ENCODE assay signal across 13 mouse cellular contexts in the genomic region with DNA sequence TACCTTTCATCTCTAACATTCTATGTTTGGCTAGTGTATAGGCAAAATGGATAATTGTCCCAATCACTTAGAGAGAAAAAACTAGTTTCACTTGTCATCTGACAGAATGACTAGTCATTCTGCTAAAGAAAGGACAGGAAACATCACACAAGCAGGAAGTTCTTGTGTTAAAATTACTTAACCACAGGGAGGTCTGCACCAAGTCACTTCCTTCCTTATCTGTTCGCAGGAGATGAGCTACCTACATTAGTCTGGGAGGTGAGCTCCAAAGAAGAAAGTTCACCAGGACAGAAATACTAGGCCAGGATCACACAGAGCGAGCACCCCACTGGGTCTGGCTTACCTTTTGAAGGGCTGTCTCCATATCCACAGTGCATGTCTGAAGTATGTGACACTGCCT. TPM values are rescaled to one million over a fixed set of nuclear protein-coding genes. Genes with fewer than 3 reads are reported as not detected.
DNase-seq lines count a peak whose midpoint lies in the region; ATAC-seq and TF ChIP-seq lines count a peak whose summit lies in the region.
"Had no signal": no experiment of that assay in that cellular context is flagged by ENCODE, and none has a peak within 500 bp of the region (broad histone marks: within the 10 kb centered on the region; RNA-seq: fewer than 3 reads in every experiment).

No protein-coding gene starts in this region.

- peak; percentile 13; the same call in 1 of the 2 replicates for TF ChIP-seq POLR2A in CH12.LX (IDR thresholded peaks at IDR 0.05; ENCODE audit: low read depth, low read length)

- H3K4me1 ChIP-seq in CH12.LX (ENCODE audit: control insufficient read depth in 1 of 2, insufficient read depth in 2 of 2), result peaks cover 23 to 82% of the 10 kb centered on the region in 2 experiments
- H3K4me1 ChIP-seq in hindbrain, embryonic 11.5 days (replicated peaks; ENCODE audit: control insufficient read depth, insufficient read depth, low read length), result no peaks in the 10 kb centered on the region
- H3K4me1 ChIP-seq: embryonic facial prominence, embryonic 15.5 days; hindbrain, embryonic 10.5 days had no signal

- no peaks in the 10 kb centered on the region for H3K9me3 ChIP-seq in CH12.LX (replicated peaks; ENCODE audit: low read length)
- no peaks in the 10 kb centered on the region for H3K9me3 ChIP-seq in hindbrain, embryonic 11.5 days (ENCODE audit: control insufficient read depth, low read length)
- H3K9me3 ChIP-seq: embryonic facial prominence, embryonic 15.5 days; hindbrain, embryonic 10.5 days had no signal

- dilution Hi-C loops in CH12.LX (cut with MboI; ENCODE audit: extremely low pct_ligation_motif_present, extremely low pct_unique_long_range_greater_than_20kb, low sequenced_read_pairs), result no loop called here

- no peak overlapping the region for H3K4me3 ChIP-seq in CH12.LX (replicated peaks in 1 of 3; ENCODE audit: low read depth in 2 of 3, low read length in 2 of 3, poor library complexity in 1 of 3)
- H3K4me3 ChIP-seq in hindbrain, embryonic 11.5 days (ENCODE audit: low read depth, low read length), result no peak overlapping the region
- H3K4me3 ChIP-seq: embryonic facial prominence, embryonic 15.5 days; hindbrain, embryonic 10.5 days; myocyte had no signal

- 82% methylated on average over 2 of the region's 2 CpGs for WGBS in hindbrain, embryonic 11.5 days

- H3K27me3 ChIP-seq in CH12.LX (replicated peaks), result no peaks in the 10 kb centered on the region
- H3K27me3 ChIP-seq in hindbrain, embryonic 11.5 days (ENCODE audit: control insufficient read depth, insufficient read depth, low read length), result no peaks in the 10 kb centered on the region
- H3K27me3 ChIP-seq: embryonic facial prominence, embryonic 15.5 days had no signal

- H3K79me2 ChIP-seq in CH12.LX (replicated peaks; ENCODE audit: control insufficient read depth, extremely low read depth, insufficient read depth, poor library complexity, severe bottlenecking), result peaks cover 51% of the 10 kb centered on the region

- H3K9ac ChIP-seq in CH12.LX (ENCODE audit: insufficient read depth, low read depth), result no peak overlapping the region
- H3K9ac ChIP-seq in hindbrain, embryonic 11.5 days (ENCODE audit: low read depth, low read length), result no peak overlapping the region
- H3K9ac ChIP-seq: embryonic facial prominence, embryonic 15.5 days; forebrain, postnatal 0 days had no signal

- peak; percentile 92 for ATAC-seq in inflammation-experienced regulatory T-cells, adult 6 months
- peak; percentile 81 for ATAC-seq in neutrophil, adult 5-6 weeks (ENCODE audit: extremely low read depth, insufficient number of reproducible peaks, low FRiP score, poor library complexity, severe bottlenecking)
- ATAC-seq in hindbrain, embryonic 11.5 days (ENCODE audit: low FRiP score), result no peak
- ATAC-seq: forebrain, postnatal 0 days had no signal

- H3K36me3 ChIP-seq in CH12.LX (replicated peaks in 1 of 2; ENCODE audit: control insufficient read depth in 1 of 2, insufficient read depth in 1 of 2, low read length in 1 of 2), result peaks cover 41 to 70% of the 10 kb centered on the region in 2 experiments
- H3K36me3 ChIP-seq in hindbrain, embryonic 11.5 days (ENCODE audit: control insufficient read depth, insufficient read depth, low read length), result peaks cover 9% of the 10 kb centered on the region; the same call in 1 of the 2 replicates

- no peak for TF ChIP-seq CTCF in CH12.LX (conservative IDR thresholded peaks at IDR 0.05 in 1 of 2, IDR thresholded peaks at IDR 0.05 in 1 of 2; ENCODE audit: low read depth in 2 of 2, low read length in 2 of 2)

- peak; percentile 27 for DNase-seq in lung, postnatal 25 days (ENCODE audit: low spot score)
- no peak for DNase-seq in lung, adult 18-20 months
- DNase-seq in CH12.LX (ENCODE audit: extremely low read depth), result peak; percentile 76
- no peak for DNase-seq in c-Kit-positive CD71-positive TER-119-positive erythroid progenitor cells, embryonic 14.5 days (ENCODE audit: low spot score)
- DNase-seq in hindbrain, embryonic 11.5 days (ENCODE audit: low spot score), result no peak
- DNase-seq: forebrain, postnatal 0 days; kidney, adult 2 months; thymus, postnatal 25 days had no signal

- peak overlapping the region; percentile 33; the same call in 1 of the 2 replicates for H3K4me2 ChIP-seq in CH12.LX (ENCODE audit: insufficient read depth, low read depth, poor library complexity, severe bottlenecking)
- H3K4me2 ChIP-seq in hindbrain, embryonic 11.5 days (replicated peaks; ENCODE audit: low read depth, low read length), result no peak overlapping the region
- H3K4me2 ChIP-seq: embryonic facial prominence, embryonic 15.5 days had no signal

- no peak for TF ChIP-seq RAD21 in CH12.LX (IDR thresholded peaks at IDR 0.05; ENCODE audit: low read depth, low read length)

- peak overlapping the region; percentile 84 for H3K27ac ChIP-seq in CH12.LX (ENCODE audit: insufficient read depth, low read depth)
- H3K27ac ChIP-seq in hindbrain, embryonic 11.5 days (ENCODE audit: low read depth, low read length), result no peak overlapping the region
- H3K27ac ChIP-seq: embryonic facial prominence, embryonic 15.5 days; hindbrain, embryonic 10.5 days had no signal

- peak; percentile 94 for TF ChIP-seq EP300 in CH12.LX (IDR thresholded peaks at IDR 0.05; ENCODE audit: low read length)

- in situ Hi-C loops in CH12.LX (cut with MboI; ENCODE audit: low pct_ligation_motif_present, low pct_unique_long_range_greater_than_20kb, low sequenced_read_pairs), result no loop called here

TF ChIP-seq in CH12.LX, 34 proteins besides CTCF, POLR2A, EP300 and RAD21 (continues in another document):
- no peak for TF ChIP-seq MAZ (IDR thresholded peaks at IDR 0.05; ENCODE audit: low read depth, low read length)
- no peak for TF ChIP-seq CHD1 (IDR thresholded peaks at IDR 0.05; ENCODE audit: low read depth, low read length)
- TF ChIP-seq ZMIZ1 (IDR thresholded peaks at IDR 0.05; ENCODE audit: low read depth, low read length), result no peak
- TF ChIP-seq TCF12 (IDR thresholded peaks at IDR 0.05; ENCODE audit: low read depth, low read length), result peak; percentile 48; the same call in 1 of the 2 replicates
- TF ChIP-seq POLR2AphosphoS2 (IDR thresholded peaks at IDR 0.05; ENCODE audit: low read depth, low read length), result no peak
- TF ChIP-seq USF1 (IDR thresholded peaks at IDR 0.05; ENCODE audit: low read depth, low read length), result no peak
- no peak for TF ChIP-seq PAX5 (IDR thresholded peaks at IDR 0.05; ENCODE audit: low read length)
- TF ChIP-seq MEF2A (IDR thresholded peaks at IDR 0.05; ENCODE audit: borderline replicate concordance, low read depth, low read length), result peak; percentile 81; the same call in 1 of the 2 replicates
- peak; percentile 81 for TF ChIP-seq ETS1 (conservative IDR thresholded peaks at IDR 0.05; ENCODE audit: low read depth, low read length)
- TF ChIP-seq JUND (conservative IDR thresholded peaks at IDR 0.05; ENCODE audit: low read depth, low read length), result peak; percentile 80
- TF ChIP-seq IRF4 (IDR thresholded peaks at IDR 0.05; ENCODE audit: low read depth, low read length), result peak; percentile 84
- no peak for TF ChIP-seq SMC3 (IDR thresholded peaks at IDR 0.05; ENCODE audit: low read depth, low read length)
- no peak for TF ChIP-seq SIN3A (IDR thresholded peaks at IDR 0.05; ENCODE audit: low read length)
- peak; percentile 28; the same call in 1 of the 2 replicates for TF ChIP-seq MAFK (IDR thresholded peaks at IDR 0.05; ENCODE audit: insufficient replicate concordance, low read length)
- TF ChIP-seq MXI1 (IDR thresholded peaks at IDR 0.05; ENCODE audit: low read depth, low read length), result 0 out of 2 replicates have a peak, but pooled peaks have one; percentile 48
- no peak for TF ChIP-seq NELFE (IDR thresholded peaks at IDR 0.05; ENCODE audit: low read depth, low read length)
- TF ChIP-seq RCOR1 (conservative IDR thresholded peaks at IDR 0.05; ENCODE audit: low read depth, low read length), result no peak
- TF ChIP-seq ELF1 (IDR thresholded peaks at IDR 0.05; ENCODE audit: low read depth, low read length), result peak; percentile 68; the same call in 1 of the 2 replicates
- TF ChIP-seq ZKSCAN1 (IDR thresholded peaks at IDR 0.05; ENCODE audit: borderline replicate concordance, low read depth, low read length), result no peak
- TF ChIP-seq JUN (IDR thresholded peaks at IDR 0.05; ENCODE audit: insufficient read depth, low read depth, low read length), result peak; percentile 71
- TF ChIP-seq E2F4 (IDR thresholded peaks at IDR 0.05; ENCODE audit: insufficient replicate concordance, low read depth, low read length), result no peak
- TF ChIP-seq CHD2 (IDR thresholded peaks at IDR 0.05; ENCODE audit: low read length), result no peak
- TF ChIP-seq BHLHE40 (IDR thresholded peaks at IDR 0.05; ENCODE audit: low read depth, low read length), result peak; percentile 57
- no peak for TF ChIP-seq MAX (IDR thresholded peaks at IDR 0.05; ENCODE audit: low read length)
- no peak for TF ChIP-seq UBTF (IDR thresholded peaks at IDR 0.05; ENCODE audit: low read depth, low read length)
- TF ChIP-seq NRF1 (IDR thresholded peaks at IDR 0.05; ENCODE audit: low read depth, low read length), result no peak
- TF ChIP-seq USF2 (conservative IDR thresholded peaks at IDR 0.05; ENCODE audit: low read depth, low read length), result no peak
- no peak for TF ChIP-seq HCFC1 (IDR thresholded peaks at IDR 0.05; ENCODE audit: low read depth, low read length)
- 0 out of 2 replicates have a peak, but pooled peaks have one; percentile 9 for TF ChIP-seq MYC (IDR thresholded peaks at IDR 0.05; ENCODE audit: low read depth, low read length)
- no peak for TF ChIP-seq ZC3H11A (IDR thresholded peaks at IDR 0.05; ENCODE audit: low read depth, low read length)
- no peak for TF ChIP-seq KAT2A (IDR thresholded peaks at IDR 0.05; ENCODE audit: insufficient replicate concordance, low read length)

RNA-seq across cellular contexts. Expression of a gene that starts 13.9 kb away (rescaled TPM):
- 118 and 128 TPM in 2 replicates for total RNA-seq in CH12.LX (2012; rRNA removed)
- total RNA-seq in CH12.LX (2014; rRNA removed), result 159 TPM in 2 replicates
- polyA plus RNA-seq in CH12.LX (2012; ENCODE audit: insufficient read length, low read depth), result 163 and 195 TPM in 2 replicates
- 100 to 1,000 TPM; 303 to 446 (median 377) TPM for polyA plus RNA-seq in inflammation-experienced regulatory T-cells, adult 6 months (2017; shearing (Covaris generic))
- 707 and 737 TPM in 2 replicates for total RNA-seq in neutrophil, adult 5-6 weeks (2017)
- polyA plus RNA-seq in hindbrain, embryonic 11.5 days (2014; fragmentation: Nextera tagmentation; extraction: Ambion mirVana), result 71.5 and 73.4 TPM in 2 replicates

RNA-seq across cellular contexts. Expression of a gene that starts 35.9 kb away (rescaled TPM):
- 23.7 and 23.8 TPM in 2 replicates for total RNA-seq in CH12.LX (2012; rRNA removed)
- total RNA-seq in CH12.LX (2014; rRNA removed), result 23.9 and 24.2 TPM in 2 replicates
- 30.7 TPM in 2 replicates for polyA plus RNA-seq in CH12.LX (2012; ENCODE audit: insufficient read length, low read depth)
- polyA plus RNA-seq in inflammation-experienced regulatory T-cells, adult 6 months (2017; shearing (Covaris generic)), result 100 to 1,000 TPM in 2 of 3 experiments, 10 to 100 TPM in 1; 88.2 to 161 (median 123) TPM
- total RNA-seq in neutrophil, adult 5-6 weeks (2017), result 219 and 220 TPM in 2 replicates
- 65.5 and 73.1 TPM in 2 replicates for polyA plus RNA-seq in hindbrain, embryonic 11.5 days (2014; fragmentation: Nextera tagmentation; extraction: Ambion mirVana)

Comparison
In these comparisons a context has a peak if more than half of its experiments do, and no peak if none do; other contexts are left out.
1. DNase-seq: peak in lung, postnatal 25 days (single experiment) and CH12.LX (single experiment); none in lung, adult 18-20 months (0 of 2), c-Kit-positive CD71-positive TER-119-positive erythroid progenitor cells, embryonic 14.5 days (single experiment) and hindbrain, embryonic 11.5 days (single experiment).